Mouse (Mus musculus) Patski (cell line): ENCODE measurements around the gene Lzts2. TPM values are rescaled to one million over a fixed set of nuclear protein-coding genes. Genes with fewer than 3 reads are reported as not detected.
A peak's percentile ranks its signal among the peaks of the same experiment; 100 is the strongest.

Source experiments
- ATAC-seq: fragments of 100-300 bp; one replicate; pipeline ENCODE4 v1.8.0; 2021
- CTCF ChIA-PET: fragments of 350-600 bp; sonication (Branson Sonifier 250); formaldehyde crosslinking; loops from one replicate; lab custom pipeline; 2022; ENCODE audit warnings: inconsistent platforms; lab: Charles Lee
- POLR2A ChIA-PET: fragments of 350-600 bp; sonication (Branson Sonifier 250); formaldehyde crosslinking; loops from one replicate; lab custom pipeline; 2022; ENCODE audit warnings: antibody characterized with exemption, inconsistent platforms; lab: Charles Lee
- DNase-seq: peaks from one replicate; pipeline ENCODE4 v3.0.0-alpha.2; 2011; ENCODE audit warnings: low read depth, low spot score
- H3K27me3 ChIP-seq: fragments of 371-371 bp; one replicate; pipeline ENCODE4 v1.5.1; 2021
- CTCF ChIP-seq: fragments of 100-300 bp; IDR thresholded peaks from one replicate; pipeline ENCODE4 v1.5.1; 2021
- in situ Hi-C: fragments of 300-500 bp; cut with MboI; formaldehyde crosslinking; loops from 3 replicates; pipeline ENCODE4 v1.11.1; 2018; ENCODE audit warnings: low pct_unique_long_range_greater_than_20kb, mixed read lengths
- polyA plus RNA-seq: library from polyadenylated mRNA; unstranded; gene quantifications from one replicate; pipeline ENCODE4 v1.2.3, GENCODE M21; 2021

Lzts2 gene
- polyA plus RNA-seq, 1 experiment from 2014 or later, result 114 TPM

DNA sequence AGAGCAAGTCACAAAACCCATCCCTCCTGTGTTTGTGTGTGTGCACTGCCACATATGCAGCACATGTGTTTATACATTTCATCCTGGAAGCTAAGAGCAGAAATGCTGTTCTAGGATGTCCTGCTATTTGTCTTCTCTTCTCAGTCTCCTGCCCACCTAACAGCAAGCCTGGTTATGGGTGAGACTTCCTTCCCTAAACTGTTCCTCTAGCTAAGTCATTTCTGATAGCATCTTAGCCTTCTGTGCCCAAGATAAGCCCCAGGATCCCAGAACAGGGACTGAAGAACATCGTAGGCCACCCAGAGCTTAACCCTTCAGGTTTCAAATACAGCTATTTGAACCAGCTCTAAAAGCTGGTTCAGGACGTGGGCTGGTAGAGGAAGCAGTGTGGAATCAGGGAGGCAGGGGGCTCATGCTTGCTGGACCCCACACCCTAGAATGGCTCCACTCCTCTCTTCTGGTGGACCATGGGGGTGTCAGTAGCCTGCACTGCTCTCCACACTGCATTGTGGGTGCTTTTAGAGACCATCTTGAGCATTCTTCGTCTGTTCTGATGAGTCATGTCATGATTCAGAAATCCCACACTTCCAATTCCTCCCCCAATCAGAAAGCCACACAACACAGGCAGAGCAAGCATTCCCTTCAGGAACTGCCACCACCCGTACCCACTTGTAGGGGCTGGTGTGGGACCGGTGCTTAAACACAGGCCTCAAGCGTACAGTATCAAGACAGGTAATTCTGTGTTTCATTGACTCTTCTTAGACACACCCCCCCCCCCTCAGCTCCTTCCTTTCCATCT lies 40.9 kb downstream of the Lzts2 start:
- ChIA-PET CTCF (interaction anchor here (0.9 to 2.4 kb wide), 4 partner anchors 8 to 106 kb away, joined by 3 to 10 read pairs (median 4); partner anchors contain the start of genes Pdzd7 and Sfxn3), POLR2A (interaction anchor here (0.6 to 1.7 kb wide), 2 partner anchors 8 to 124 kb away, joined by 3 to 7 read pairs; partner anchors contain the start of genes Sfxn3 and Slf2)
- in situ Hi-C loops, result no loop called here
- no peak for TF ChIP-seq CTCF
- ATAC-seq (no peak), DNase-seq (no peak)
- H3K27me3 ChIP-seq, result no peaks in the 10 kb centered on the region

GRCm38 (mm10) chr19:45056364-45056763 lies 42.1 kb downstream of the Lzts2 start:
- DNase-seq, result no peak
- no peaks in the 10 kb centered on the region for H3K27me3 ChIP-seq
- peak; percentile 82 for TF ChIP-seq CTCF
- peak; percentile 28 for ATAC-seq
- POLR2A ChIA-PET, result interaction anchor here (1.5 to 1.7 kb wide), 2 partner anchors 9 to 39 kb away, joined by 3 to 7 read pairs; partner anchors contain the start of gene Sfxn3
- in situ Hi-C loops, result no loop called here
- CTCF ChIA-PET, result interaction anchor here (1.0 to 5.7 kb wide), 12 partner anchors 9 to 104 kb away, joined by 3 to 43 read pairs (median 8); partner anchors contain the start of genes Kazald1, Lzts2 and Sfxn3

DNA sequence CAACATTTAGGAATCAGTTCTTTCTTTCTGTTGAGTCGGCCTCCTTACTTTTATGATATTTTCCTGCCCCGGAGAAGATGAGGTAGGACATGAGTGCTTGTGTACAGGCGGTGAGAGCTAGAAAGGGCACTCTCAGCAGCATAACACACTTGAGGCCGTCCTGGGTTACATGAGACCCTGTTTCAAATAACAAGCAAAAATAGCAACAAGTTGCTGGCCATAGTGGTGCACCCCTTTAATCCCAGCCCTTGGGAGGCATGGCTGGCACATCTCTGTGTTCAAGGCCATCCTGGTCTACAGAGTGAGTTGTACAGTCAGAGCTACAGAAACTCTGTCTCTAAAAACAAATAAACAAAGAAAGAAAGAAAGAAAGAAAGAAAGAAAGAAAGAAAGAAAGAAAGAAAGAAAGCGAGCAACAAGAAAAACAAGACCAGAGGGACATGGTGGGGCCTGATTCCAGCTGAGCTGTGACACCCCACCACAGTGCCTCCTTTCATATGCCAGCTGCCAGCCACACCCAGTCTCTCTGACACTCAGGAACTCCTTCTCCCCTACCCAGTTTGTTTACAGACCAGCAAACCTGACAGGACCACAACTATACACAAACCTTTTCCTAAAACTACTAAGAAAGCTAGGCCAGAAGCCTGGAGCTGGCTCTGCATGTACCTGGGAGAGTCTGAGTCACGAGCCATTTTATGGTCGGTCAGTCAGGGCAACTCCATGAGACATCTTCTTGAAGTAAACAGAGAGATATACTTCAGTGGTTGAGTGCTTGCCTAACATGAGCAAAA lies 42.9 kb downstream of the Lzts2 start:
- CTCF ChIA-PET, result interaction anchor here (0.9 to 5.7 kb wide), 13 partner anchors 10 to 104 kb away, joined by 3 to 43 read pairs (median 5); partner anchors contain the start of genes Kazald1, Lzts2 and Sfxn3
- POLR2A ChIA-PET, result interaction anchor here (0.6 to 2.9 kb wide), 4 partner anchors 9 to 150 kb away, joined by 3 to 14 read pairs (median 4); partner anchors contain the start of gene Sfxn3
- ATAC-seq, result no peak
- H3K27me3 ChIP-seq, result no peaks in the 10 kb centered on the region
- in situ Hi-C loops, result no loop called here
- DNase-seq, result no peak
- TF ChIP-seq CTCF, result no peak

- POLR2A ChIA-PET, result interaction anchor here (0.7 to 2.9 kb wide), 3 partner anchors 10 to 42 kb away, joined by 3 to 14 read pairs (median 3); partner anchors contain the start of gene Sfxn3
- ATAC-seq (no peak), DNase-seq (no peak)
- CTCF ChIA-PET, result interaction anchor here (2.5 to 5.7 kb wide), 5 partner anchors 10 to 44 kb away, joined by 10 to 43 read pairs (median 15); partner anchors contain the start of genes Kazald1, Lzts2 and Sfxn3
- TF ChIP-seq CTCF, result no peak
- H3K27me3 ChIP-seq, result no peaks in the 10 kb centered on the region
- in situ Hi-C loops, result no loop called here
Measured at GRCm38 (mm10) chr19:45057724-45058112, 43.5 kb downstream of the Lzts2 start.

DNA sequence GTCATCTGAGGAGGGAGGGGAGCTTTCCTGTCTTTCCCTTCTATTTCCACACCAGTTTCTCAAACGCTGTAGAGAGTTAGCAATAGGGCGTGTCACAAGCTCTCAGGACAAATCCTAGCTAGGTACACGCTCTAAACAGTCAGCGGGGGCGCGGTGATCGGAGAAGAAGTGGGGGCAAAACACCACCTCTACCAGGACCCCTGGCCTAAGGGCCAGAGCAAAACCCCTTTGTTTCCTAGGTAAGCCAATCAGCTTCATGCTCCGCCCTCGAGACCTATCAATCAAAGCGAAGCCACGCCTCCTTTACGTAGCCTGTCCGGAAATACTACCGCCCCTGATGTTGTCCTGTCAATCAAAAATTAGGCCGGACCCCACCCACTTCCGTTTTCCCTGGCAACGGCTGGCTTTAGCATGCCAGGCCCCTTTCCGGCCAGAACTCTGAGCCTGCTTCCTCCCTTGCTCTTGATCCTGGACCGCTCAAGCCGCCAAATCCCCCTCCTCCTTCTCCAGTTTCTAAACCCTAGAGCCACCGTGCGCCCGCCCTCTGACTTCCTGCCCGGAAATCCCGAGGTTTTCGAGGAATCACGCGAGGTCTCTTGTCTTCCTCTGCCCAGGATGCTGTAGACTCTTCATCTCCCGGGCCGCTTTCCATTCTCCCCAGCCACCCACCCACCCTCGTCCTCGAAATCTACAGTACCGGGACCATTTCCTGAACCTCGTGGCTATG lies 44.1 kb downstream of the Lzts2 start:
- in situ Hi-C loops, result no loop called here
- TF ChIP-seq CTCF, result no peak
- ChIA-PET POLR2A (interaction anchor here (1.0 to 2.9 kb wide), 4 partner anchors 11 to 51 kb away, joined by 3 to 14 read pairs (median 3); partner anchors contain the start of gene Sfxn3), CTCF (interaction anchor here (0.6 to 5.7 kb wide), 6 partner anchors 9 to 44 kb away, joined by 3 to 43 read pairs (median 13); partner anchors contain the start of genes Kazald1, Lzts2 and Sfxn3)
- no peaks in the 10 kb centered on the region for H3K27me3 ChIP-seq
- ATAC-seq, result peak; percentile 86
- peak; percentile 73 for DNase-seq

GRCm38 (mm10) chr19:45058841-45059240 lies 44.6 kb downstream of the Lzts2 start:
- ChIA-PET CTCF (interaction anchor here (0.6 to 5.7 kb wide), 3 partner anchors 9 to 16 kb away, joined by 3 to 43 read pairs (median 12); partner anchors contain the start of genes Kazald1 and Sfxn3), POLR2A (interaction anchor here (1.0 to 2.9 kb wide), 4 partner anchors 11 to 52 kb away, joined by 3 to 14 read pairs (median 3); partner anchors contain the start of gene Sfxn3)
- in situ Hi-C loops, result no loop called here
- peaks cover under 1% of the 10 kb centered on the region for H3K27me3 ChIP-seq
- no peak for TF ChIP-seq CTCF
- ATAC-seq (no peak), DNase-seq (no peak)

- ChIA-PET CTCF (interaction anchor here (0.7 to 0.9 kb wide), 2 partner anchors 10 to 52 kb away, joined by 3 to 5 read pairs; no protein-coding TSS in a partner anchor), POLR2A (interaction anchor here (1.0 to 1.6 kb wide), 2 partner anchors 10 to 17 kb away, joined by 3 to 4 read pairs; partner anchors contain the start of gene Sfxn3)
- no peak for ATAC-seq
- in situ Hi-C loops, result no loop called here
- peaks cover 18% of the 10 kb centered on the region for H3K27me3 ChIP-seq
- DNase-seq, result no peak
- TF ChIP-seq CTCF, result peak; percentile 75
Measured at GRCm38 (mm10) chr19:45063565-45064292, 49.5 kb downstream of the Lzts2 start.

DNA sequence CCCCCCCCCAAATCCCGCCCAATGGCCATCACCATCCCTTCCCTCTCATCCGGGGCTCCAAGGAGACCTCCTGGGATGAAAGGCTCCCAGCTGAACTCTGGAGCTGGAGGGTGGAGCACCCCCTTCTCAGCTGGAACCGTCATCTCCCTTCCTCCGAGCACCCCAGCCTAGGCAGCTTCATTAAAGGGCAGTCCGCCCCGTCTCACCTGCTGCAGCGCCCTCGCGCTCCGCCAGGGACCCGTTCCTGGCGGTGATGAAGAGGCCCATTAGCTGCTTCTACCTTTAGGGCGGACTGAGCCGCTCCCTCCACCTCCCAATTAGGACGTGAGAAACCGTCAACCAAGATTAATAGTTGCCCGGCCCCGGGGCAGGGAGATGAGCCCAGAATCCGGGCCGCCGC lies 51.0 kb downstream of the Lzts2 start:
- H3K27me3 ChIP-seq, result peaks cover 21% of the 10 kb centered on the region
- in situ Hi-C loops, result no loop called here
- DNase-seq (no peak), ATAC-seq (no peak)
- ChIA-PET CTCF (interaction anchor here (1.1 to 1.3 kb wide), 2 partner anchors 9 to 17 kb away, joined by 3 to 5 read pairs; no protein-coding TSS in a partner anchor), POLR2A (no interaction called here)
- no peak for TF ChIP-seq CTCF
